Mouse (Mus musculus): Measurements from ENCODE around the gene Rps6kl1. TPM values are rescaled to one million over a fixed set of nuclear protein-coding genes. Genes with fewer than 3 reads are reported as not detected.

Rps6kl1 gene
- polyA plus RNA-seq, 1 experiment from 2014 or later, result 0.94 TPM

DNA sequence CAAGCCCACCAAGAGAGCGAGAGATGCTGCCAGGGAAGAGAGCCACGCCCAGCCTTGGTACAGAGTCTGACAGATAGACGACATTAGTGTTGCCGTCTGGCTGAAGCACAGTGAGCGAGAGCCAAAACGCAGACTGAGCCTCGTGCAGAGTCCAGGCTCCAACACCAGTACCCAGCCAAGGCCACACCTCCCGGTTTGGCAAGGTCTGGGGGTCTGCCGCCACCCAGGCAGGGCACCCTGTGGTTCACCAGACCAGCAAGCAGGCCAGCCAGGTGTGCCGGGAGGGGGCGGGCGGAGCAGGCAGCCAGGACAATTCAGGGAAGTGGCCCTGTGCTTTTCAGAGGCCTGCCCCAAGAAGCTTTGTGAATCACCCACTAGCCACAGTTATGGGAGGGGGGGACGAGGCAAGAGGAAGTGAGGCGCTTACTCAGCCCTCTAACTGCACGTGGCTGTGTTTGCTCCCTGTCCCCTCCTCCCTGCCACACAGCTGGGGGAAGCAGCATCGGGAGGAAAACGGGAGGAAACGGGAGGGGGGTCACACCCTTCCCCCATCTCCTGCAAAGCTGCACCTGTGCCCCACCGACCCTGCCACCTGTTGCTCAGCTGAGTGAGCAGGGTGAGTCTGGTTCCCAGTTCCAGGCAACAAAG lies 41.5 kb upstream of the Rps6kl1 start:
- WGBS, result 18% methylated on average over 19 of the region's 19 CpGs
- H3K9ac ChIP-seq (ENCODE audit: low read length), result peak overlapping the region; percentile 49; the same call in 1 of the 2 replicates

DNA sequence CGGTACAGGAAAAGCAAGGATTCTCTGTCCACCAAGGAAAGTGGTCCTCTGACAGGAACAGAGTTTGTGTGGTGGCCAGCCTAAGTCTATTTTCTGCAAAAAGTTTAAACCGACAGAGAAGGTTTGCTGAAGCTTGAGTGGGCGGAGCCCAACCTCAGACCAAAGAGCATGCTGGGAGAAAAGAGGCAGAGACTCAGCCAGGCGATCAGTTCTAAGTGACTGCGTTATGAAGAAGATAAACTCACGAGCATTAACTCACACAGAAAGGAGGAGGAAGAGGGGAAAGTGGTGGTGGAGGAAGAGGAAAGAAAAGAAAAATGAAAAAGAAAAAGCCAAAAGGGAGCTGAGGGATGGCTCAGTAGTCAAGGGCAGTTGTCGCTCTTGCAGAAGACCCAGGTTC lies 39.2 kb upstream of the Rps6kl1 start:
- Histone ChIP-seq H3K4me2 (ENCODE audit: low read depth, low read length) (no peak overlapping the region), H3K4me1 (replicated peaks; ENCODE audit: control insufficient read depth, insufficient read depth, low read length) (peaks cover 33% of the 10 kb centered on the region), H3K9ac (ENCODE audit: low read length) (no peak overlapping the region), H3K9me3 (ENCODE audit: control insufficient read depth, low read length) (no peaks in the 10 kb centered on the region), H3K27me3 (ENCODE audit: control insufficient read depth, insufficient read depth, low read depth, low read length) (no peaks in the 10 kb centered on the region), H3K36me3 (ENCODE audit: control insufficient read depth, insufficient read depth, low read length) (no peaks in the 10 kb centered on the region), H3K4me3 (ENCODE audit: low read length) (no peak overlapping the region), H3K27ac (ENCODE audit: low read length) (no peak overlapping the region)
- 69% methylated on average over 7 of the region's 7 CpGs for WGBS
- no peak for ATAC-seq (ENCODE audit: low read depth)

More for the DNA sequence above, 41.5 kb upstream of the Rps6kl1 start:
- ATAC-seq (ENCODE audit: low read depth), result peak; percentile 44
- no peak overlapping the region for H3K4me3 ChIP-seq (ENCODE audit: low read length)
- no peaks in the 10 kb centered on the region for H3K9me3 ChIP-seq (ENCODE audit: control insufficient read depth, low read length)
- peak overlapping the region; percentile 28; the same call in 1 of the 2 replicates for H3K4me2 ChIP-seq (ENCODE audit: low read depth, low read length)
- H3K27me3 ChIP-seq (ENCODE audit: control insufficient read depth, insufficient read depth, low read depth, low read length), result no peaks in the 10 kb centered on the region
- H3K4me1 ChIP-seq (replicated peaks; ENCODE audit: control insufficient read depth, insufficient read depth, low read length), result peaks cover 36% of the 10 kb centered on the region
- H3K27ac ChIP-seq (ENCODE audit: low read length), result peak overlapping the region; percentile 50; the same call in 1 of the 2 replicates
- no peaks in the 10 kb centered on the region for H3K36me3 ChIP-seq (ENCODE audit: control insufficient read depth, insufficient read depth, low read length)

DNA sequence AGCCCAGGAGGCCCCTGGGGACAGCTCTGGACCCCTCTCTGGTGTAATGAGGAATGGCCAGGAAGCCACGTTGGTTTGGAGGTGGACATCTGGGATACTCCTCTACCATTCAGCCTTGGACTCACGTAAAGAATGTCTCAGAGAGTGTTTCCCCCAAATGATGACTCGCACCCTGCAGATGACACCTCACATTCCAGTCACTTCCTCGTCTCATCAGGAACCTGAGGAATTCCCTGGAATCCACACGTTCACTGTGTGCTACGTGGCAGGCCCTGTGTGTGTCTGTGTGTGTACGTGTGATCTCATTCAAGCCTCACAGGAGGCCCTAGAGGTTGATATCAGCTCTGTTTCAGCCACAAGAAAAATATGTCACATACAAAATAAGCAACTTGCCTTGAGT lies 35.3 kb upstream of the Rps6kl1 start:
- no peak for ATAC-seq (ENCODE audit: low read depth)
- no peak overlapping the region for H3K27ac ChIP-seq (ENCODE audit: low read length)
- 57% methylated on average over 7 of the region's 7 CpGs for WGBS

DNA sequence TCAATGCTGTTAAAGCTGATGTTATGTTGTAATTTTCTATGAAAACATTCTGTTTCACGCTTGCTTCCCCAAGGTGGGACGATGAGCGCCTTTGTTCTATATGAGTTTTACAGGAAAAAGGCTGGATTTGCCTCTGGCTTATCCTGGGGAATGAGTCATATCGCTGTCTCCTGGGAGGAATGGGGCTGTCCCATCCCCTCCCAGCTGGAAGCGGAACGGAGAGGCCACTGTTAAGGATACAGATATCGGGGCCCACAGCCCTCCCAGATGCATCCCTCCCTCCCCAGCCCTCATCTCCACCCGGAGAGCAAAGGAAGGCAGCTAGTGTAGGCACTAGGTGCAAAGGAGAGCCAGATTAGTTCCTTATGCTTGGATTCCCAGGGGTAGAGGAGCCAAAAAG lies 34.7 kb upstream of the Rps6kl1 start:
- Histone ChIP-seq H3K9ac (ENCODE audit: low read length) (no peak overlapping the region), H3K27ac (ENCODE audit: low read length) (no peak overlapping the region)

More for the DNA sequence above, 35.3 kb upstream of the Rps6kl1 start:
- Histone ChIP-seq H3K9ac (ENCODE audit: low read length) (no peak overlapping the region), H3K27me3 (ENCODE audit: control insufficient read depth, insufficient read depth, low read depth, low read length) (no peaks in the 10 kb centered on the region), H3K36me3 (ENCODE audit: control insufficient read depth, insufficient read depth, low read length) (no peaks in the 10 kb centered on the region), H3K4me2 (ENCODE audit: low read depth, low read length) (no peak overlapping the region), H3K4me3 (ENCODE audit: low read length) (no peak overlapping the region), H3K9me3 (ENCODE audit: control insufficient read depth, low read length) (no peaks in the 10 kb centered on the region), H3K4me1 (replicated peaks; ENCODE audit: control insufficient read depth, insufficient read depth, low read length) (peaks cover 18% of the 10 kb centered on the region)

DNA sequence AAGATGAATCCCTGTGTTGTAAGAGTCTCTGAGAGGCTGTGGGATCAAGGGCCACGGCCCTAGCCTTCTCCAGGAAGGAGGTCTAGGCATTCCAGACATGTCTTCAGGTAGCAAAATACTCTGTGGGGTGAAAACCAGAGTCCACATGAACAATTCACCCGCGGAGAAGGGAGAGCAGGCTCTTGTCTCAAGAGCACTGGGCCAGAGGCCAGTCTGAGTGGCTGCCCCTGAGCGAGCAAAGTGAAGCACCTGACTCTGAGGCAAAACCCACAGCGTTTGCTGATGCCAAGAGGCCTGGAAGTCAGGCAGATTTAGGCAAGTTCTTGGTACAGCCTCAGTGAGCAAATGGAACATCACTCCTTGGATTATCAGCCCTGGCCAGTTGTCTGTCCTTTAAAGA lies 33.1 kb upstream of the Rps6kl1 start:
- Histone ChIP-seq H3K27ac (ENCODE audit: low read length) (peak overlapping the region; percentile 26; the same call in 1 of the 2 replicates), H3K9ac (ENCODE audit: low read length) (no peak overlapping the region), H3K36me3 (ENCODE audit: control insufficient read depth, insufficient read depth, low read length) (no peaks in the 10 kb centered on the region), H3K4me3 (ENCODE audit: low read length) (no peak overlapping the region), H3K4me2 (ENCODE audit: low read depth, low read length) (no peak overlapping the region), H3K27me3 (ENCODE audit: control insufficient read depth, insufficient read depth, low read depth, low read length) (no peaks in the 10 kb centered on the region; the same call in 1 of the 2 replicates), H3K9me3 (ENCODE audit: control insufficient read depth, low read length) (no peaks in the 10 kb centered on the region), H3K4me1 (replicated peaks; ENCODE audit: control insufficient read depth, insufficient read depth, low read length) (peaks cover 18% of the 10 kb centered on the region)
- WGBS, result 44% methylated on average over 5 of the region's 5 CpGs
- ATAC-seq (ENCODE audit: low read depth), result peak; percentile 66

More for the DNA sequence above, 34.7 kb upstream of the Rps6kl1 start:
- no peak overlapping the region for H3K4me3 ChIP-seq (ENCODE audit: low read length)
- 59% methylated on average over 8 of the region's 8 CpGs for WGBS
- no peaks in the 10 kb centered on the region for H3K9me3 ChIP-seq (ENCODE audit: control insufficient read depth, low read length)
- H3K36me3 ChIP-seq (ENCODE audit: control insufficient read depth, insufficient read depth, low read length), result no peaks in the 10 kb centered on the region
- no peaks in the 10 kb centered on the region for H3K27me3 ChIP-seq (ENCODE audit: control insufficient read depth, insufficient read depth, low read depth, low read length)
- peaks cover 18% of the 10 kb centered on the region for H3K4me1 ChIP-seq (replicated peaks; ENCODE audit: control insufficient read depth, insufficient read depth, low read length)
- no peak overlapping the region for H3K4me2 ChIP-seq (ENCODE audit: low read depth, low read length)
- no peak for ATAC-seq (ENCODE audit: low read depth)

DNA sequence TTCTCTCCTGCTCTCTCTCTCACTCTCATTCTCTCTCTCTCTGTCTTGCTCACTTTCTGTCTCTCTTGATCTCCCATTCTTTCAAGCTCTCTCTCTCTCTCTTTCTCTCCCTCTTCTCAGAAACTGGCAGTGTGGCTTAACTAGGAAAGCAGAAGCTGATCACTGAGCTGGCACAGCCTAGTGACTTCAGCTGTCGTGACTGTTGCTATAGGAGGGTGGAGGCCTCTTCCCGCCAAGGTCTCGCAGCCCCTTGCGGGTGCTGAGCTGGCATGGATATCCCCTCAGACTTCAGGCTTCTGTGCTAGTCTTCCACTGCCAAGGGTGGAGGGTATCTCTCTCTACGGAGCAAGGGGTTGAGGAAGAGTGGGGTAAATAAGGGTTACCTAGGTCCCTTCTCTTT lies 31.8 kb upstream of the Rps6kl1 start:
- 63% methylated on average over 5 of the region's 5 CpGs for WGBS

DNA sequence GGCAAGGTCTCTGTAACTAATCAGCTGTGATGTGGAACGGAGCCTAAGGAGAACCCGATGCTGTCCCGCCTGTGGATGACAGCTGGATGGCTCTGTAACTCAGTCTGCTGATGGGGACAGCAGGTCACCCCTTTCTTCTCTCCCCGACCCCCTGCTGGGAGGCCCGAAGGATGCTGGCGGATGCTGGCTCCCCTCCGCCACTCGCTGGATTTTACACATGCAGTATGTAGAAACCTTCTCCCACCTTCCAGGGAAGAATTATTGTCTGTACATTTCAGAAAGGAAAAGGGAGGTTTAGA lies 31.2 kb upstream of the Rps6kl1 start:
- Histone ChIP-seq H3K36me3 (ENCODE audit: control insufficient read depth, insufficient read depth, low read length) (no peaks in the 10 kb centered on the region), H3K9me3 (ENCODE audit: control insufficient read depth, low read length) (no peaks in the 10 kb centered on the region), H3K27me3 (ENCODE audit: control insufficient read depth, insufficient read depth, low read depth, low read length) (peaks cover 6% of the 10 kb centered on the region), H3K4me1 (replicated peaks; ENCODE audit: control insufficient read depth, insufficient read depth, low read length) (peaks cover 22% of the 10 kb centered on the region), H3K4me2 (ENCODE audit: low read depth, low read length) (no peak overlapping the region), H3K27ac (ENCODE audit: low read length) (no peak overlapping the region), H3K9ac (ENCODE audit: low read length) (no peak overlapping the region), H3K4me3 (ENCODE audit: low read length) (no peak overlapping the region)
- ATAC-seq (ENCODE audit: low read depth), result no peak; the same call in 1 of the 2 replicates
- WGBS, result 19% methylated on average over 8 of the region's 8 CpGs

More for the DNA sequence above, 31.8 kb upstream of the Rps6kl1 start:
- H3K27me3 ChIP-seq (ENCODE audit: control insufficient read depth, insufficient read depth, low read depth, low read length), result no peaks in the 10 kb centered on the region; the same call in 1 of the 2 replicates
- H3K4me2 ChIP-seq (ENCODE audit: low read depth, low read length), result no peak overlapping the region
- no peak overlapping the region for H3K4me3 ChIP-seq (ENCODE audit: low read length)
- H3K36me3 ChIP-seq (ENCODE audit: control insufficient read depth, insufficient read depth, low read length), result no peaks in the 10 kb centered on the region
- no peak for ATAC-seq (ENCODE audit: low read depth)
- no peak overlapping the region for H3K27ac ChIP-seq (ENCODE audit: low read length)
- no peaks in the 10 kb centered on the region for H3K9me3 ChIP-seq (ENCODE audit: control insufficient read depth, low read length)
- H3K9ac ChIP-seq (ENCODE audit: low read length), result no peak overlapping the region
- H3K4me1 ChIP-seq (replicated peaks; ENCODE audit: control insufficient read depth, insufficient read depth, low read length), result peaks cover 18% of the 10 kb centered on the region

DNA sequence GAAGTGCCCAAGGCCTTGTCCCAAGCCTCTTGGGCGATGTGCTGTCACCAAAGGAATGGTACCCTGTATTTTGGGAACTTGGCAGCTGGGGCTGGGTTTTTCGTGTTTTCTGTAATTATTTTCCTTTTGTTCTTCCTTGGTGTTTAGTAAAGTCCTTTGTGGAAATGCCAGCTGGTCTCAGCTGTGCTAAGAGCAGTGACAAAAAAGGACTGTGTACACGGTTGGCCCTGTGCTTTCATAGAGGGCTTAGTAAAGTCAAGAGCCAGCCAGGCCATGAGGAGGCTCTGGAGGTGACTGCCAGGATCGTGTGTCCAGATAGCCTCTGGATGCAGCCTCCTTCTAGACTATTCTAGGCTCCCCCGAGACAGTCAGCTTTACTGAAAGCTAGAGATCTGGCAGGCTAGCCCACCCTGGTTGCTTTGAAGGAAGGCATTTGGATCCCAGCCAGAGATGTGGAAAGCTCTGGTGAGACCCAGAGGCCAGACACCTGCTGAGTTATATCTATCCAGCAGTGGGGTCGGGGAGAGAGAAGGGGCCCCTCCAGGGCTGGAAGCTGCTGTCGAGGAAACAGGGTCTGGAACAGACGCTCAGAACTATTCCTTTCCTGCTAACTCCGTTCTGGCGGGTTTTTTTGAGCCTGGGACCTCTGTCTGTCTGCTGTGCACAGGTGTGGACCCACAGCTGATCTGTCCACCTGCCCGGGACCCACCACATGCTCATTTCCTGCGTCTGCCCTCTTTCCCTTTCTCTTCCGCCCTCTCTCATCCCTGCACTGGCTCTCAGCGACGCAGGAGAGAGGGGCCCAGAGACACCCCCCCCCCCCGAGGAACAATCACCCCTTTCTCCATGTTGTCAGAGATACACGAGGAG lies 30.6 kb upstream of the Rps6kl1 start:
- Histone ChIP-seq H3K9ac (ENCODE audit: low read length) (no peak overlapping the region), H3K4me1 (replicated peaks; ENCODE audit: control insufficient read depth, insufficient read depth, low read length) (peaks cover 27% of the 10 kb centered on the region), H3K4me3 (ENCODE audit: low read length) (no peak overlapping the region), H3K36me3 (ENCODE audit: control insufficient read depth, insufficient read depth, low read length) (no peaks in the 10 kb centered on the region), H3K9me3 (ENCODE audit: control insufficient read depth, low read length) (no peaks in the 10 kb centered on the region), H3K4me2 (ENCODE audit: low read depth, low read length) (no peak overlapping the region), H3K27ac (ENCODE audit: low read length) (no peak overlapping the region), H3K27me3 (ENCODE audit: control insufficient read depth, insufficient read depth, low read depth, low read length) (peaks cover 6% of the 10 kb centered on the region)
- 14% methylated on average over 17 of the region's 17 CpGs for WGBS
- peak; percentile 12; the same call in 1 of the 2 replicates for ATAC-seq (ENCODE audit: low read depth)

DNA sequence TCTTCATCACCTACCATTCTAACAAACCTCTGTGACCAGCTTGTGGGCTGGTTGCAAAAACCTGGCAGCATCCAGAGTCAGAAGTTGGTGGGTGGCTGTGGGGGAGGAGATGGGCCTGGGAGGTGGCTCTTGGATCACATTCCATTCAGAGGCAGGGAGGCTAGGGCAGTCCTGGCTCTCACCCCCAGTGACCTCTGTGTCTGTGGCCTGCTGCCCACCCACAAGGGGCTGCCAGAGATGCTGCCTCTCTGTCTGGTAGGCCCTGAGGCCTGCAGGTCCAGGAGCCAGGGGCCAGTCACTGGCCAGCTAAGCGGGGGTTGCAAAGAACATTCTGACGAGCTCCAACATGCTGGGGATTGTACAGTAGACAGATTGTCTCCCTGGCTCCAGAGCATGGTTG lies 27.2 kb upstream of the Rps6kl1 start:
- Histone ChIP-seq H3K27ac (ENCODE audit: low read length) (no peak overlapping the region), H3K9me3 (ENCODE audit: control insufficient read depth, low read length) (no peaks in the 10 kb centered on the region), H3K4me3 (ENCODE audit: low read length) (no peak overlapping the region), H3K36me3 (ENCODE audit: control insufficient read depth, insufficient read depth, low read length) (no peaks in the 10 kb centered on the region), H3K4me1 (replicated peaks; ENCODE audit: control insufficient read depth, insufficient read depth, low read length) (peaks cover 41% of the 10 kb centered on the region), H3K4me2 (ENCODE audit: low read depth, low read length) (no peak overlapping the region), H3K27me3 (ENCODE audit: control insufficient read depth, insufficient read depth, low read depth, low read length) (peaks cover 6% of the 10 kb centered on the region), H3K9ac (ENCODE audit: low read length) (no peak overlapping the region)
- no peak for ATAC-seq (ENCODE audit: low read depth)
- 73% methylated on average over 2 of the region's 2 CpGs for WGBS
